Mouse (Mus musculus) liver, embryonic 11.5 days (tissue): ENCODE data around the gene Rgs12. TPM values are rescaled to one million over a fixed set of nuclear protein-coding genes. Genes with fewer than 3 reads are reported as not detected.

Experiments used
- ATAC-seq: fragments of 200-750 bp; cut with Nextera tagmentation; replicated peaks from 2 replicates; pipeline ENCODE4 v1.8.0; 2017; ENCODE audit warnings: moderate number of reproducible peaks, mild to moderate bottlenecking, moderate TSS enrichment, moderate library complexity; ENCODE audit not compliant: low FRiP score
- DNase-seq: peaks from one replicate; pipeline ENCODE4 v3.0.0-alpha.2; 2017; ENCODE audit warnings: low spot score
- H3K27ac ChIP-seq: fragments of 300-500 bp; sonication (generic); 2 replicates; pipeline ENCODE4 v1.5.1; 2014; ENCODE audit warnings: mild to moderate bottlenecking, low read depth, low read length, control low read depth
- H3K27me3 ChIP-seq: fragments of 300-500 bp; sonication (generic); replicated peaks from 2 replicates; pipeline ENCODE4 v1.6.1; 2014; ENCODE audit warnings: low read length, mixed read lengths; ENCODE audit not compliant: control insufficient read depth, insufficient read depth
- H3K36me3 ChIP-seq: fragments of 300-500 bp; sonication (generic); 2 replicates; pipeline ENCODE4 v1.6.1; 2014; ENCODE audit warnings: mild to moderate bottlenecking, low read length, moderate library complexity, mixed read lengths; ENCODE audit not compliant: control insufficient read depth, insufficient read depth
- H3K4me1 ChIP-seq: fragments of 300-500 bp; sonication (generic); replicated peaks from 2 replicates; pipeline ENCODE4 v1.6.1; 2014; ENCODE audit warnings: low read length, mixed read lengths; ENCODE audit not compliant: control insufficient read depth, insufficient read depth
- H3K4me2 ChIP-seq: fragments of 300-500 bp; sonication (generic); 2 replicates; pipeline ENCODE4 v1.6.1; 2014; ENCODE audit warnings: mild to moderate bottlenecking, control low read depth, moderate library complexity
- H3K4me3 ChIP-seq: fragments of 300-500 bp; sonication (generic); 2 replicates; pipeline ENCODE4 v1.5.1; 2014; ENCODE audit warnings: low read depth, low read length, control low read depth
- H3K9ac ChIP-seq: fragments of 300-500 bp; sonication (generic); 2 replicates; pipeline ENCODE4 v1.6.1; 2014; ENCODE audit warnings: low read depth, low read length, control low read depth
- H3K9me3 ChIP-seq: fragments of 300-500 bp; sonication (generic); 2 replicates; pipeline ENCODE4 v1.6.1; 2016; ENCODE audit warnings: low read length, inconsistent platforms, mixed read lengths; ENCODE audit not compliant: control insufficient read depth
- WGBS: fragments of 180-500 bp; shearing (Covaris S2); extraction: QIAGEN DNeasy Blood & Tissue Kit; methylation state at CpG from one replicate; pipeline ENCODE4 v1.1.7; 2014; 5-methylcytosine and 5-hydroxymethylcytosine counted together
- polyA plus RNA-seq: library from polyadenylated mRNA; unstranded; fragments of >200 nt; fragmentation: Nextera tagmentation; extraction: Ambion mirVana; gene quantifications from 2 replicates; pipeline ENCODE4 v1.2.1, GENCODE M21; 2014

The Rgs12 gene
- polyA plus RNA-seq, 1 experiment from 2014 or later, result 38.8 TPM

- Histone ChIP-seq H3K27me3 (no peaks in the 10 kb centered on the region), H3K4me3 (no peak overlapping the region), H3K4me1 (peaks cover 48% of the 10 kb centered on the region), H3K4me2 (peak overlapping the region; percentile 42; the same call in 1 of the 2 replicates), H3K9ac (0 out of 2 replicates have a peak overlapping the region, but pooled peaks have one; percentile 2), H3K9me3 (no peaks in the 10 kb centered on the region), H3K27ac (peak overlapping the region; percentile 80), H3K36me3 (0 out of 2 replicates have a peak, but pooled peaks cover 2% of the 10 kb centered on the region)
- ATAC-seq, result peak; percentile 98
- peak; percentile 43 for DNase-seq
- WGBS, result 37% methylated on average over 1 of the region's 1 CpGs
Observed at GRCm38 (mm10) chr5:34960021-34960420, 10.8 kb downstream of the Rgs12 start.

DNA sequence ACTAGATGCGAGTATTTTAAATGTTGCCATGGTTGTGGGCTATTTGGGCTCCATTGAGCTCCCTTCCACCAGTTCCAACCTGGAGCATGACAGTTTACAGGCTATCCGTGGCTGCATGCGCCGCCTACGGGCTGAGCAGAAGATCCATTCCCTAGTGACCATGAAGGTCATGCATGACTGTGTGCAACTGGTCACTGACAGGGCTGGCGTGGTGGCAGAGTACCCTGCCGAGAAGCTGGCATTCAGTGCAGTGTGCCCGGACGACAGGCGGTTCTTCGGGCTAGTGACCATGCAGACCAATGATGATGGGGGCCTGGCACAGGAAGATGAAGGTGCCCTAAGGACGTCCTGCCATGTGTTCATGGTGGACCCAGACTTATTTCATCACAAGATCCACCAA, 16.3 kb downstream of the Rgs12 start:
- peaks cover 23% of the 10 kb centered on the region for H3K4me1 ChIP-seq
- H3K27ac ChIP-seq, result no peak overlapping the region
- ATAC-seq (no peak), DNase-seq (no peak)
- H3K4me3 ChIP-seq, result no peak overlapping the region
- peaks cover 14% of the 10 kb centered on the region for H3K36me3 ChIP-seq
- no peak overlapping the region for H3K4me2 ChIP-seq
- no peaks in the 10 kb centered on the region for H3K27me3 ChIP-seq
- H3K9ac ChIP-seq, result no peak overlapping the region
- no peaks in the 10 kb centered on the region for H3K9me3 ChIP-seq
- 85% methylated on average over 12 of the region's 12 CpGs for WGBS

DNA sequence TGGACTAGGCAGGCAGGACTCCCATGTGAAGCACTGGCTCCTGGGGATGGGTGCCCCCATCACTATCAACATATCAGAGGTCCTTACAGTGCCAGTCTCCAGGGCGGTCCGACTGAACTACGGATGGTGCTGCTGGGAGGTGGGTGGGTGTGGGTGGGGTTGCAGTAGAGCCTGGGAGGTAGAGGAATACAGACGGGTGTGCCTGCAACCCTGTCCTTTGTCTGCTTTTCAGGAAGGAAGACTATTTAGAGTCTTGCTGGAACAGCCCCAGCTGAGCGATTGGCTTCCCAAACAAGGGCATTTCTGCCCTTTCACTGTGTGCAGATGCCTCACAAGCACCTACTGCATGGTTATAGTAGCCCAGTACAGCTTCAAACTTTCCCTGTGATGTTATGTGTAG, 19.1 kb downstream of the Rgs12 start:
- Histone ChIP-seq H3K9ac (peak overlapping the region; percentile 22; the same call in 1 of the 2 replicates), H3K27me3 (no peaks in the 10 kb centered on the region), H3K36me3 (peaks cover 16% of the 10 kb centered on the region), H3K27ac (peak overlapping the region; percentile 3; the same call in 1 of the 2 replicates), H3K4me3 (no peak overlapping the region), H3K4me2 (no peak overlapping the region), H3K9me3 (no peaks in the 10 kb centered on the region), H3K4me1 (peaks cover 22% of the 10 kb centered on the region)
- DNase-seq (no peak), ATAC-seq (no peak; the same call in 1 of the 2 replicates)
- WGBS, result 60% methylated on average over 5 of the region's 5 CpGs

DNA sequence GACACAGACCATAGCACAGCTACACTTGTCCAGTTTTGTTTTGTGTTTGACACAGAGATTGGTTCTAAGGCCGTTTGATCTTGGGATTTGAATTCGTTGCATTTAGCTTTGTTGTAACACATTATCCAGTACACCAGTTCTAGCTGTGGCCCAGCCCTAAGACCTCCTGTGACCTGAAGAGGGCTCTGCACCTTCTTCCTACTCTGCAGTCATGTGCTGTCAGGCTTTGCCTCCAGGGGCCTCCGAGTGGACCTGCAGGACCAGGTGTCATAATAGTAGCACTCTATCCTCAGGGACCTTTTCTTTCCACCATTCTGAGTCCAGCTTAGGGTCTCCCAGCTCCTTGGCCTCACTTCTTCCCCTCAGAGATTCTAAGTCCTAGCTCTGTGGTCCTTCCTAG, 23.2 kb downstream of the Rgs12 start:
- peaks cover 51% of the 10 kb centered on the region for H3K4me1 ChIP-seq

DNA sequence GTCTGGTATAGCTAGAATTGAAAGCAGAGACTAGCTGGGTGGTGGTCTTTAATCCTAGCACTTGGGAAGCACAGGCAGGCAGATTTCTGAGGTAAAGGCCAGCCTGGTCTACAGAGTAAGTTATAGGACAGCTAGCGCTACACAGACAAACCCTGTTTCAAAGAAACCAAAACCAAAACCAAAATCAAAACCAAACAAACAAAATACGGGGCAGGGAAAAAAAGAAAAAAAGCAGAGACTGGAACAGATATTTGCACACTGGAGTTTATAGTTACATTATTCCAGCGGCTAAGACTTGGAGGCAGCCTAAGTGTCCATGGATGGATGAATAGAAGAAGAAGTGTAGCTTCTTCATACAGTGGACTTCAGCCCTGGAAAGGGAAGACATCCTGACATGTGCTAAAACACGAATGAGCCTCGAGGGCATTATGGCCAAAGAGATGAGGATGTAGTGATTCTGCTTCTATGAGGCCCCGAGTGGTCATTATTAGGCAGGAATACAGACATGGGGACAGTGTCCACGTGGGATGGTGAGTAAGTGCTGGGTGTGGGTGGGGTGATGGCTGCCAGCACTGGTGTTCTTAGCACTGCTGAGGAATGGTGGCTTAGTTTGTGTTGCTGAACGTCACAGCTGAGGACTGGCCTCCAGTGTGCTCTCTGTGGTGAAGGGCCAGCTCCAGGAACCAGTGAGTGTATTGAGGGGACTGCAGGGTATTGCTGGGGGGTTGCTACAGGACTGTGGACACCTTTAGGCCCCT, 24.5 kb downstream of the Rgs12 start:
- Histone ChIP-seq H3K27me3 (no peaks in the 10 kb centered on the region), H3K4me2 (peak overlapping the region; percentile 78; the same call in 1 of the 2 replicates), H3K4me1 (peaks cover 43% of the 10 kb centered on the region), H3K36me3 (peaks cover 14% of the 10 kb centered on the region; the same call in 1 of the 2 replicates), H3K27ac (peak overlapping the region; percentile 96), H3K9ac (peak overlapping the region; percentile 77), H3K4me3 (no peak overlapping the region), H3K9me3 (no peaks in the 10 kb centered on the region)
- WGBS, result 80% methylated on average over 8 of the region's 8 CpGs
- ATAC-seq (no peak), DNase-seq (no peak)

More for the DNA sequence above, 23.2 kb downstream of the Rgs12 start:
- ATAC-seq, result no peak
- H3K36me3 ChIP-seq, result peaks cover 14% of the 10 kb centered on the region; the same call in 1 of the 2 replicates
- no peaks in the 10 kb centered on the region for H3K9me3 ChIP-seq
- 71% methylated on average over 3 of the region's 3 CpGs for WGBS
- H3K4me2 ChIP-seq, result no peak overlapping the region
- no peak for DNase-seq
- H3K9ac ChIP-seq, result no peak overlapping the region
- H3K4me3 ChIP-seq, result no peak overlapping the region
- no peaks in the 10 kb centered on the region for H3K27me3 ChIP-seq
- no peak overlapping the region for H3K27ac ChIP-seq

DNA sequence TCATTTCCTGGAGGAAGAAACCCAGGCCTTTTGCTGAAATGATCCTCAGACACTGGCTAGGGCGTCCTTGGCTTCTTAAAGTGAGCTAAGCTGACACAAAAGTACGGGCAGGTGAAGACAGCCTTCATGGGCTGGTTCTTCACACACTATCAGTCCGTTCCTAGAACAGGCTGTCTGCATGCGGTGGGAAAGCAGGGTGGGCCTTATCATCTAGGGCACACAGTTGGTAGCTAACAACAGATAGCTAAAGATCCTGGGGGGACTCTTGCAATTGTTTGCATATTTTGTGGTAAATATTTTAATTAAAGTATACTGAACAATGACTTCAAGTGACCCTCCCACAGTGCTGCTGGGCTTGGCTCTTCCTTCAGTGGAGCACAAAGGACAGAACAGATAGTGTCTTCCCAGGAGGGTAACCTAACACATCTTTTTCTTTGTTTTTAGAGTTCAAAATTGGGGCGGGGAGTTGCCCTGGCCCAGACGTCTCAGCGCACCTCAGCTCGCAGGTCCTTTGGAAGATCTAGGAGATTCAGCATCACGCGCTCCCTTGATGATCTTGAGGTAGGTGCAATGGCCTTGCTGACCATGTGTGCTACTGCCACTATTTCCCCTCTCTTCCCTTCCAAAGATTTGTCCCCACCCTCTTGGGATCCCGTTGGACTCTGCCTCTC, 25.7 kb downstream of the Rgs12 start:
- Histone ChIP-seq H3K4me2 (peak overlapping the region; percentile 78), H3K9ac (peak overlapping the region; percentile 77), H3K4me1 (peaks cover 51% of the 10 kb centered on the region), H3K27me3 (no peaks in the 10 kb centered on the region), H3K36me3 (peaks cover 14% of the 10 kb centered on the region; the same call in 1 of the 2 replicates), H3K27ac (peak overlapping the region; percentile 96), H3K4me3 (peak overlapping the region; percentile 48), H3K9me3 (no peaks in the 10 kb centered on the region)
- no peak for DNase-seq
- ATAC-seq, result peak; percentile 94
- 46% methylated on average over 11 of the region's 11 CpGs for WGBS

GRCm38 (mm10) chr5:34976540-34977292, 27.5 kb downstream of the Rgs12 start:
- 70% methylated on average over 9 of the region's 9 CpGs for WGBS
- peak overlapping the region; percentile 48 for H3K4me3 ChIP-seq

DNA sequence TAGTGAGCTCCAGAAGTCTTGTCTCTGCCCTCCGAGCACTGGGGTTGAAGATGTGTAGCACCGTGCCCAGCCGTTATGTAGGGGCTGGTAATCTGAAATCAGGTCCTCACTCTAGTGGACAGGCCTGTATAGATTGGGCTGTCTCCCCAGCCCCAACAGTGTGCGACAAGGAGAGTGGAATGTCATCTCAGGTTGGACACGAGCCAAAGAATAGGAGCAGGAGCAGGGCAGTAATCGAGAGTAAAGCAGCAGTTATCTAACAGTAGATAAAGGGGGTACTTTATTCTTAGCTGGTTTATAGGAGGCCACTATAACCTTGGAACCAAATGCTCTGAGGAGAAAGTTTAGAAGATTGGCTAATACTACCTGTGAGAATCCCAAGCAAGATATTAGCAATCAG, 30.9 kb downstream of the Rgs12 start:
- ATAC-seq (no peak), DNase-seq (no peak)
- Histone ChIP-seq H3K27ac (no peak overlapping the region), H3K27me3 (no peaks in the 10 kb centered on the region), H3K4me3 (no peak overlapping the region), H3K4me2 (peak overlapping the region; percentile 30; the same call in 1 of the 2 replicates), H3K9ac (peak overlapping the region; percentile 36; the same call in 1 of the 2 replicates), H3K4me1 (peaks cover 38% of the 10 kb centered on the region), H3K36me3 (peaks cover 26% of the 10 kb centered on the region), H3K9me3 (no peaks in the 10 kb centered on the region)
- 71% methylated on average over 6 of the region's 6 CpGs for WGBS

More at GRCm38 (mm10) chr5:34976540-34977292, 27.5 kb downstream of the Rgs12 start:
- Histone ChIP-seq H3K9ac (peak overlapping the region; percentile 77), H3K4me2 (peak overlapping the region; percentile 78), H3K36me3 (peaks cover 14% of the 10 kb centered on the region; the same call in 1 of the 2 replicates), H3K27me3 (no peaks in the 10 kb centered on the region), H3K9me3 (no peaks in the 10 kb centered on the region), H3K27ac (peak overlapping the region; percentile 96), H3K4me1 (peaks cover 54% of the 10 kb centered on the region)
- ATAC-seq (peak; percentile 42), DNase-seq (no peak)
